Mouse (Mus musculus): ENCODE results near the gene Tomm40l.

- no peak for TF ChIP-seq CTCF (IDR thresholded peaks at IDR 0.05; ENCODE audit: borderline replicate concordance, insufficient read depth, low read length)
- TF ChIP-seq POLR2A (IDR thresholded peaks at IDR 0.05; ENCODE audit: low read depth, low read length): no peak
Observed at GRCm38 (mm10) chr1:171183025-171183424, 39.3 kb downstream of the Tomm40l start.

Measured in embryonic fibroblast, embryonic 13.5 days (primary cell).